Mouse (Mus musculus) C2C12 (cell line): ENCODE data around the gene Slc9a1. TPM values are rescaled to one million over a fixed set of nuclear protein-coding genes. Genes with fewer than 3 reads are reported as not detected.

Source experiments
- H3K27me3 ChIP-seq: one replicate; pipeline ENCODE4 v1.6.1; 2011; ENCODE audit not compliant: control insufficient read depth, insufficient read depth, insufficient read length
- H3K36me3 ChIP-seq: one replicate; pipeline ENCODE4 v1.6.1; 2011; ENCODE audit not compliant: control insufficient read depth, insufficient read depth
- H3K4me3 ChIP-seq: one replicate; pipeline ENCODE4 v1.5.1; 2011; ENCODE audit warnings: mild to moderate bottlenecking, control low read depth; ENCODE audit not compliant: poor library complexity, insufficient read depth, severe bottlenecking
- H3K79me2 ChIP-seq: one replicate; pipeline ENCODE4 v1.6.1; 2011; ENCODE audit not compliant: control insufficient read depth, insufficient read depth
- H3K79me3 ChIP-seq: one replicate; pipeline ENCODE4 v1.6.1; 2011; ENCODE audit warnings: low read depth, control low read depth
- H3ac ChIP-seq: one replicate; pipeline ENCODE3; 2011; ENCODE audit warnings: low read depth; ENCODE audit not compliant: control insufficient read depth, insufficient read length
- CEBPB ChIP-seq: IDR thresholded peaks from one replicate; pipeline ENCODE4 v1.6.1; 2011; ENCODE audit warnings: low read depth, mild to moderate bottlenecking, control low read depth, moderate library complexity
- CTCF ChIP-seq: IDR thresholded peaks from one replicate; pipeline ENCODE4 v1.5.1; 2011; ENCODE audit not compliant: control insufficient read depth, insufficient read depth, insufficient read length
- FOSL1 ChIP-seq: IDR thresholded peaks from one replicate; pipeline ENCODE4 v1.8.0; 2011; ENCODE audit warnings: mild to moderate bottlenecking, low read length; ENCODE audit not compliant: poor library complexity, insufficient read depth, severe bottlenecking
- MAX ChIP-seq: IDR thresholded peaks from one replicate; pipeline ENCODE4 v1.6.1; 2011; ENCODE audit warnings: mild to moderate bottlenecking, control low read depth
- MYOD1 ChIP-seq: IDR thresholded peaks from one replicate; pipeline ENCODE4 v1.6.1; 2011; ENCODE audit warnings: low read depth; ENCODE audit not compliant: control insufficient read depth, insufficient read length
- MYOG ChIP-seq: IDR thresholded peaks from one replicate; pipeline ENCODE4 v1.6.1; 2011; ENCODE audit not compliant: control insufficient read depth, insufficient read length; ENCODE audit errors: extremely low read depth
- USF1 ChIP-seq: IDR thresholded peaks from one replicate; pipeline ENCODE4 v1.6.1; 2011; ENCODE audit warnings: low read depth, mild to moderate bottlenecking, control low read depth, moderate library complexity
- polyA plus RNA-seq: library from polyadenylated mRNA; unstranded; fragments of >200 nt; fragmentation: generic; extraction: Trizol; gene quantifications from one replicate; pipeline ENCODE4 v1.2.1, GENCODE M21; 2012; ENCODE audit warnings: missing spikeins

The Slc9a1 gene
- polyA plus RNA-seq, 1 experiment: 19.4 TPM

DNA sequence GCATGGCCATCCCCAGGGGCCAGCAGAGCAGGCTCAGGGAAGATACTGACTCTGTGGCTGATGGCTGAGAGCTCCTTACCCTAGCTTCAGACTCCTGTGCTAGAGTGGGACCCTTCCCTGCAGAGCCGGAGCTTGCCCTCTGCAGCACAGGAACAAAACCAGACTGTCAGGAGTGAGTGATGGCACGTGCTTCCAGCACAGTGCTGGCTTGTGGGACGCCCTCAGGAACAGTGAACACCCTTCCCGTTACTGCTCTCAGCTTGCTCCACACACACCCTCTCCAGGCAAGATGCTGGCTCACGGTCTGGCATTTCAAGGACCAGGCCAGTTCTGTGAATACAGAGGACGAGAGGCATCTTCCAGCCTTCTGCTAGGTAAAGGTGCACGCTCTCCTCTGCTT lies 38.5 kb downstream of the Slc9a1 start:
- H3K36me3 ChIP-seq: peaks cover 11% of the 10 kb centered on the region
- no peak for TF ChIP-seq CEBPB
- no peak for TF ChIP-seq USF1
- TF ChIP-seq CTCF: no peak
- TF ChIP-seq MYOD1: no peak
- TF ChIP-seq MAX: no peak
- TF ChIP-seq MYOG: no peak
- no peak for TF ChIP-seq FOSL1
- H3K27me3 ChIP-seq: no peaks in the 10 kb centered on the region
- no peak overlapping the region for H3K4me3 ChIP-seq
- H3K79me2 ChIP-seq: peaks cover 37% of the 10 kb centered on the region
- no peak overlapping the region for H3ac ChIP-seq
- peaks cover 8% of the 10 kb centered on the region for H3K79me3 ChIP-seq

DNA sequence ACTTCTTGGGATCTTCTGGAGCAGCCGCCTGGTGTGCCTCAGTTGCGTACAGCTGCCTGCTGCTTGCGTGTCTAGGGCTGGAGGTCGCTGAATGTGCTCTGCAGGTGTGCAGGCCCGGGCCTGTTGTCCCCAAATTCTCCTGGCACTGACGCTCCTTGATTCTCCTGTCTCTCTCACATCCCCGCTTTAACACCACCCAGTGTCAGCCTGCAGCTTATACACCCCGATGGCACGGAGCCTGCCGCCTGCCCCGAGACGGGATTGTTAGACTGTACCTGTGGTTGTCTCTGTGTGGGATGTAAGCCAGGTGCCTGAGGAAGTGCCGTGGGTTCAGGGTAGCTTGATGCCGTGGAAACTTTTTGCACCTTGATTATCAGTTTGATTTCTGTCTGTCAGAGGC lies 41.5 kb downstream of the Slc9a1 start:
- TF ChIP-seq CTCF (no peak), MAX (no peak), MYOD1 (no peak), CEBPB (no peak), FOSL1 (no peak), MYOG (no peak), USF1 (no peak)
- no peak overlapping the region for H3K4me3 ChIP-seq
- no peaks in the 10 kb centered on the region for H3K27me3 ChIP-seq
- H3ac ChIP-seq: no peak overlapping the region
- peaks cover 21% of the 10 kb centered on the region for H3K79me2 ChIP-seq
- H3K36me3 ChIP-seq: peaks cover 16% of the 10 kb centered on the region
- H3K79me3 ChIP-seq: peaks cover 4% of the 10 kb centered on the region

DNA sequence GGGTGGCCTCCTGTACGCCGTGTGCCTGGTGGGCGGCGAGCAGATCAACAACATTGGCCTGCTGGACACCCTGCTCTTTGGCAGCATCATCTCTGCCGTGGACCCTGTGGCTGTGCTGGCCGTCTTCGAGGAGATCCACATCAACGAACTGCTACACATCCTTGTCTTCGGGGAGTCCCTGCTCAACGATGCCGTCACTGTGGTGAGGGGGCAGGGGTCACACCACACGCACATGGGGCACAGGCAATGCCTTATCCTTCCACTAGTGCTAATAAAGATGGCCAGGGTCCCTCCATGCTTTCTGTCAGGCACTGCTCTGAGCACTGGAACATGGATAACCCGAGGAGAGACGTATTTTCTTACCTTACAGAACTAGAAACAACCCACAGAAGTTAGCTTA lies 42.6 kb downstream of the Slc9a1 start:
- peaks cover 16% of the 10 kb centered on the region for H3K36me3 ChIP-seq
- TF ChIP-seq MYOG (no peak), FOSL1 (no peak), MYOD1 (no peak), MAX (no peak), CEBPB (no peak), USF1 (no peak), CTCF (no peak)

DNA sequence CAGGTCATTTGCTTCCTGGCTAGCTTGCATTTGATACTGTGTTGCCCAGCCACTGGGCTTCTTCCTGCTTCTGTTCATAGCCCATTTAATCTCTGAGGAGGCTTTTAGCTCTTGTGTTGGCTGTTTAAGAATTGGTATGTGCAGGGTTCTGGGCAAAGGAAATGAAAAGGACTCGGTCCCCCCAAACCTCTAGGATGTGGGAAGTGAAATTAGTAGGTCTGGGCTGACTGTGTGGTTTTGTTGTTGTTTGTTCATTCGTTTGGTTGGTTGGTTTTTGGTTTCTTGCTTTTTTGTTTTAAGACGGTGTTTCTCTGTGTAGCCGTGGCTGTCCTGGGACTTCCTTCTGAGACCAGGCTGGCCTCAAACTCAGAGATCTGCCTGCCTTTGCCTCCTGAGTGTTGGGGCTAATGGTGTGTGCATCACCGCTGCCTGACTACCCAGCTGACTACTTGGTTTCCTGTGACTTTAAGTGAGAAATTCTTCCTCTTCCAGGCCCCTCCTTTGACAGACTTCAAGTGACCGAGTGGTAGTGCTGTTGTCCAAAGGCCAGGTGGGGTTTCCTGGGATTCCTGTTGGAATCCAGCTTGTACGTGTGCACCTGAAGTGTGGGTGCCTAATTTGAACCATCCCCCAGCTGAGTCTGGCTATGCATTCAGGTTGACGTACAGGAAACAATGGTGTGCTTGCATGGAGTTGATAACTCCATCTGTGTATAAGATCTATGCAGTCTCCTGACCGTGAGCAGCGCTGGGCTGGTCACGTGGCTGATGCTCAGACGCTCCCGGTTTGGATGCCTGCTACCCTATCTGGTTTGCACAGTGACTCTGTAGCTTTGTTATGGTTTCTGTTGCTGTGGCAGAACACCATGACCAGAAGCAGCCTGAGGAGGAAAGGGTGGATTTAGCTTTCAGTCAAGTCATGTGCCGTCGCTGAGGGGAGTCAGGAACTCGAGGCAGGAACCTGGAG lies 43.4 kb downstream of the Slc9a1 start:
- Histone ChIP-seq H3K36me3 (peaks cover 16% of the 10 kb centered on the region), H3K79me3 (peaks cover 4% of the 10 kb centered on the region), H3K79me2 (peaks cover 9% of the 10 kb centered on the region), H3K27me3 (no peaks in the 10 kb centered on the region), H3ac (no peak overlapping the region), H3K4me3 (no peak overlapping the region)
- TF ChIP-seq MYOG: no peak
- TF ChIP-seq MAX: no peak
- no peak for TF ChIP-seq CTCF
- TF ChIP-seq FOSL1: no peak
- no peak for TF ChIP-seq USF1
- no peak for TF ChIP-seq CEBPB
- no peak for TF ChIP-seq MYOD1

More for the DNA sequence above, 42.6 kb downstream of the Slc9a1 start:
- H3K4me3 ChIP-seq: no peak overlapping the region
- H3K27me3 ChIP-seq: no peaks in the 10 kb centered on the region
- H3K79me3 ChIP-seq: peaks cover 4% of the 10 kb centered on the region
- H3K79me2 ChIP-seq: peaks cover 11% of the 10 kb centered on the region
- no peak overlapping the region for H3ac ChIP-seq

DNA sequence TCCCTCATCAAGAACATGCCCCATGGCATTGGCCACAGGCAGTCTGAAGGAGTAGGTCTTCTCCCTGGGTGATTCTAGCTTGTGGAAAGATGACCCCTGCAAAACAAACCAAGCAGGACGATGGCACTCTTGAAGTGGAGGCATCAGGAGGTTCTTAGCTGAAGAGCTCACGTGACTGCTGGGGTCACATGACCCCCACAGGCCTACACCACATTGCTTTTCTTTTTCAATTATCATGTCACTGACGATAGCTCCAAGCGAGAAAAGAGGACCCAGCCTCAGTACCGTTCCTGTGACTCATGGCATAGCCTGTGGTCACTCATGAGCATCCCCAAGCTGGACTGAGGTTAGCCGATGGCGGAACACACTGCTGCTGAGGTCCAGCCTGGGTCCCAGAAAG lies 44.1 kb downstream of the Slc9a1 start:
- TF ChIP-seq FOSL1 (no peak), MAX (no peak), CTCF (no peak), USF1 (no peak), MYOD1 (no peak), MYOG (no peak), CEBPB (no peak)
- Histone ChIP-seq H3K79me2 (peaks cover 9% of the 10 kb centered on the region), H3K4me3 (no peak overlapping the region), H3ac (no peak overlapping the region), H3K79me3 (no peaks in the 10 kb centered on the region), H3K36me3 (peaks cover 16% of the 10 kb centered on the region), H3K27me3 (no peaks in the 10 kb centered on the region)
